Mouse (Mus musculus) myocyte (in vitro differentiated cells): ENCODE measurements at regions not wholly inside any gene's neighbourhood (a gene's known extent, or its start where the extent isn't known, plus 50 kb on each side); places are given as distances from the start of the nearest gene placed in this dataset.

ENCODE experiments used
- H3K27me3 ChIP-seq: one replicate; pipeline ENCODE4 v1.6.1; 2011; ENCODE audit not compliant: control insufficient read depth, insufficient read depth, insufficient read length
- H3K36me3 ChIP-seq: one replicate; pipeline ENCODE4 v1.6.1; 2011; ENCODE audit not compliant: control insufficient read depth, insufficient read depth
- H3K4me2 ChIP-seq: one replicate; pipeline ENCODE4 v1.6.1; 2011; ENCODE audit warnings: low read depth, control low read depth
- H3K4me3 ChIP-seq: one replicate; pipeline ENCODE4 v1.5.1; 2011; ENCODE audit warnings: mild to moderate bottlenecking, control low read depth, moderate library complexity
- H3K79me2 ChIP-seq: one replicate; pipeline ENCODE4 v1.6.1; 2011; ENCODE audit not compliant: control insufficient read depth, insufficient read depth
- H3ac ChIP-seq: one replicate; pipeline ENCODE4 v1.6.1; 2011; ENCODE audit not compliant: control insufficient read depth, insufficient read length
- CEBPB ChIP-seq: IDR thresholded peaks from 2 replicates; pipeline ENCODE4 v1.6.1; 2011; ENCODE audit warnings: mild to moderate bottlenecking, moderate library complexity; ENCODE audit not compliant: poor library complexity, insufficient read depth, severe bottlenecking
- E2F4 ChIP-seq: IDR thresholded peaks from one replicate; pipeline ENCODE4 v1.6.1; 2011; ENCODE audit warnings: mild to moderate bottlenecking, control low read depth, moderate library complexity; ENCODE audit not compliant: insufficient read depth
- MAX ChIP-seq: IDR thresholded peaks from one replicate; pipeline ENCODE4 v1.6.1; 2011; ENCODE audit warnings: low read depth, mild to moderate bottlenecking, control low read depth
- MYOD1 ChIP-seq, 3 experiments: IDR thresholded peaks; one replicate each; pipeline ENCODE4 v1.6.1; 2011; ENCODE audit warnings: control low read depth in 2 of 3, low read depth in 2 of 3, mild to moderate bottlenecking in 2 of 3, moderate library complexity in 1 of 3; ENCODE audit not compliant: insufficient read length in 2 of 3, control insufficient read depth in 1 of 3
- MYOG ChIP-seq, 3 experiments: IDR thresholded peaks; one replicate each; pipeline ENCODE4 v1.6.1; 2011; ENCODE audit warnings: control low read depth in 2 of 3, low read depth in 2 of 3, mild to moderate bottlenecking in 2 of 3; ENCODE audit not compliant: insufficient read length in 2 of 3, control insufficient read depth in 1 of 3, insufficient read depth in 1 of 3
- POLR2A ChIP-seq: IDR thresholded peaks from one replicate; pipeline ENCODE4 v1.6.1; 2011; ENCODE audit warnings: low read depth, mild to moderate bottlenecking, control low read depth, moderate library complexity; ENCODE audit not compliant: insufficient read length
- POLR2AphosphoS2 ChIP-seq: IDR thresholded peaks from one replicate; pipeline ENCODE4 v1.6.1; 2011; ENCODE audit warnings: low read depth, control low read depth; ENCODE audit not compliant: insufficient read length
- REST ChIP-seq: IDR thresholded peaks from one replicate; pipeline ENCODE4 v1.6.1; 2011; ENCODE audit warnings: mild to moderate bottlenecking, control low read depth, moderate library complexity; ENCODE audit not compliant: insufficient read depth, insufficient read length
- SRF ChIP-seq: IDR thresholded peaks from one replicate; pipeline ENCODE4 v1.6.1; 2011; ENCODE audit warnings: low read depth; ENCODE audit not compliant: control insufficient read depth, insufficient read length
- TCF12 ChIP-seq: IDR thresholded peaks from one replicate; pipeline ENCODE4 v1.6.1; 2011; ENCODE audit warnings: mild to moderate bottlenecking, control low read depth; ENCODE audit not compliant: poor library complexity, insufficient read depth, severe bottlenecking
- TCF3 ChIP-seq: IDR thresholded peaks from one replicate; pipeline ENCODE4 v1.6.1; 2011; ENCODE audit warnings: low read depth, control low read depth; ENCODE audit not compliant: insufficient read length
- USF1 ChIP-seq: IDR thresholded peaks from one replicate; pipeline ENCODE4 v1.6.1; 2011; ENCODE audit warnings: low read depth, mild to moderate bottlenecking, control low read depth, moderate library complexity

GRCm38 (mm10) chr7:66497480-66497879, 70.2 kb upstream of the Aldh1a3 start:
- H3K79me2 ChIP-seq = no peaks in the 10 kb centered on the region
- no peaks in the 10 kb centered on the region for H3K36me3 ChIP-seq
- TF ChIP-seq SRF = no peak
- TF ChIP-seq POLR2AphosphoS2 = no peak
- TF ChIP-seq CEBPB = no peak
- TF ChIP-seq MYOG (IDR thresholded peaks at IDR 0.05; ENCODE audit: control insufficient read depth in 1 of 3, insufficient read depth in 1 of 3, insufficient read length in 2 of 3, low read depth in 2 of 3) = no peak
- TF ChIP-seq MYOD1 (IDR thresholded peaks at IDR 0.05; ENCODE audit: control insufficient read depth in 1 of 3, insufficient read length in 2 of 3, low read depth in 2 of 3) = no peak
- no peak for TF ChIP-seq MAX
- TF ChIP-seq USF1 = no peak
- no peak for TF ChIP-seq TCF3
- TF ChIP-seq TCF12 = no peak
- no peak for TF ChIP-seq POLR2A
- H3ac ChIP-seq = no peak overlapping the region
- H3K27me3 ChIP-seq = no peaks in the 10 kb centered on the region
- no peak overlapping the region for H3K4me3 ChIP-seq
- no peak overlapping the region for H3K4me2 ChIP-seq

GRCm38 (mm10) chr7:66493216-66493885, 66.0 kb upstream of the Aldh1a3 start:
- Histone ChIP-seq H3K4me3 (no peak overlapping the region), H3K4me2 (no peak overlapping the region), H3K79me2 (no peaks in the 10 kb centered on the region), H3K36me3 (no peaks in the 10 kb centered on the region), H3K27me3 (no peaks in the 10 kb centered on the region), H3ac (no peak overlapping the region)
- TF ChIP-seq MAX (no peak), POLR2AphosphoS2 (no peak), SRF (no peak), REST (no peak), USF1 (no peak)

GRCm38 (mm10) chr7:66492748-66493147, 65.4 kb upstream of the Aldh1a3 start:
- H3K4me3 ChIP-seq = no peak overlapping the region
- TF ChIP-seq REST (no peak), USF1 (no peak), CEBPB (no peak), TCF12 (no peak), MYOD1 (IDR thresholded peaks at IDR 0.05; ENCODE audit: control insufficient read depth in 1 of 3, insufficient read length in 2 of 3, low read depth in 2 of 3) (no peak), TCF3 (no peak), POLR2A (no peak), SRF (no peak), POLR2AphosphoS2 (no peak), MYOG (IDR thresholded peaks at IDR 0.05; ENCODE audit: control insufficient read depth in 1 of 3, insufficient read depth in 1 of 3, insufficient read length in 2 of 3, low read depth in 2 of 3) (no peak), MAX (no peak), E2F4 (no peak)
- H3K4me2 ChIP-seq = no peak overlapping the region
- no peaks in the 10 kb centered on the region for H3K27me3 ChIP-seq
- no peaks in the 10 kb centered on the region for H3K79me2 ChIP-seq
- H3ac ChIP-seq = no peak overlapping the region
- H3K36me3 ChIP-seq = no peaks in the 10 kb centered on the region

GRCm38 (mm10) chr7:66491501-66491900, 64.2 kb upstream of the Aldh1a3 start:
- TF ChIP-seq MYOD1 (IDR thresholded peaks at IDR 0.05; ENCODE audit: control insufficient read depth in 1 of 3, insufficient read length in 2 of 3, low read depth in 2 of 3) (no peak), TCF3 (no peak)
- H3K4me3 ChIP-seq = no peak overlapping the region
- no peaks in the 10 kb centered on the region for H3K79me2 ChIP-seq
- H3K4me2 ChIP-seq = no peak overlapping the region
- no peaks in the 10 kb centered on the region for H3K36me3 ChIP-seq
- H3K27me3 ChIP-seq = no peaks in the 10 kb centered on the region
- no peak overlapping the region for H3ac ChIP-seq

- no peak overlapping the region for H3ac ChIP-seq
- H3K79me2 ChIP-seq = no peaks in the 10 kb centered on the region
- H3K4me3 ChIP-seq = no peak overlapping the region
- H3K27me3 ChIP-seq = no peaks in the 10 kb centered on the region
- H3K36me3 ChIP-seq = no peaks in the 10 kb centered on the region
- H3K4me2 ChIP-seq = no peak overlapping the region
- TF ChIP-seq CEBPB (no peak), TCF12 (no peak)
These were observed 62.8 kb upstream of the Aldh1a3 start for GRCm38 (mm10) chr7:66490073-66490472.
